Mouse (Mus musculus): Measurements from ENCODE around the gene Mettl23. TPM values are rescaled to one million over a fixed set of nuclear protein-coding genes. Genes with fewer than 3 reads are reported as not detected.
A peak's percentile ranks its signal among the peaks of the same experiment; 100 is the strongest.
"Not testable (repeated sequence)": the region's sequence is repeated elsewhere in the genome, so short reads cannot be mapped to it uniquely, and the experiment has no call there.

Gene Mettl23
- polyA plus RNA-seq, 1 experiment from 2014 or later: 60.4 TPM

DNA sequence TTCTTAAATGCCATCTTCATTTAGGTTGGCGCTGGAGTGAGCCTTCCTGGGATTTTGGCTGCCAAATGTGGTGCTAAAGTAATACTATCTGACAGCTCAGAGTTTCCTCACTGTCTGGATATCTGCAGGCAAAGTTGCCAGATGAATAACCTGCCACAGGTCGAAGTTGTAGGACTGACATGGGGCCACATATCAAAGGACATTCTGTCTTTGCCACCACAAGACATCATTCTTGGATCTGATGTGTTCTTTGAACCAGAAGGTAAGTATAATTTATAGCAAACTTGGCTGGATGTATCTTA, 5.8 kb downstream of the Mettl23 start:
- H3K27ac ChIP-seq (ENCODE audit: low read depth, low read length); H3K4me2 ChIP-seq; H3K9ac ChIP-seq (ENCODE audit: low read depth, low read length); H3K36me3 ChIP-seq (ENCODE audit: control insufficient read depth, insufficient read depth, low read length); H3K4me3 ChIP-seq (ENCODE audit: low read depth, low read length); H3K27me3 ChIP-seq (ENCODE audit: control insufficient read depth, insufficient read depth, low read length); ATAC-seq (replicated peaks; ENCODE audit: insufficient number of reproducible peaks, low FRiP score, low TSS enrichment); H3K9me3 ChIP-seq (replicated peaks; ENCODE audit: control insufficient read depth, low read length): not testable (repeated sequence)
- 67% methylated on average over 2 of the region's 2 CpGs for WGBS (ENCODE audit: insufficient replicate concordance)
- peaks cover 11% of the 10 kb centered on the region; the same call in 1 of the 2 replicates for H3K4me1 ChIP-seq (ENCODE audit: control insufficient read depth, insufficient read depth, low read length)

DNA sequence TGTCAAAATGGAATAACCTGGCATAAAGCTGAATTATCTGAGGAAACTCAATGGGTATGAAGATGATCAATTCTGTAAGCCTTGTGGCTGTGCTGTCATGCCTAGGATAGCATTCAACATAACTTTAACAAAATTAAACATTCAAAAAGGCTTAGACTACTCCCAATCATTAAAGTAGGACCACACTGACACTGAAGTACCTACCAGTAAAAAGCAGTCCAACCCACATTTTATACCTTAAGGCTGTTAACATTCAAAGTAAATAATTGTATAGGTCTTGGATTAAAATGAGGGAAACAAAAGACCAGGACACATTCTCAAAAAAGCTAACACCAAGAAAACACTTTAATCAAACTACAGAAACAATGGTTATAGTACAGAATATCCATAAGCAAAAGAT, 6.5 kb downstream of the Mettl23 start:
- Histone ChIP-seq H3K4me2 (no peak overlapping the region), H3K36me3 (ENCODE audit: control insufficient read depth, insufficient read depth, low read length) (peaks cover 5% of the 10 kb centered on the region)
- no peak for ATAC-seq (replicated peaks; ENCODE audit: insufficient number of reproducible peaks, low FRiP score, low TSS enrichment)

GRCm38 (mm10) chr11:116850085-116850484, 7.0 kb downstream of the Mettl23 start:
- peaks cover 5% of the 10 kb centered on the region for H3K36me3 ChIP-seq (ENCODE audit: control insufficient read depth, insufficient read depth, low read length)
- no peak overlapping the region for H3K27ac ChIP-seq (ENCODE audit: low read depth, low read length)
- H3K4me3 ChIP-seq (ENCODE audit: low read depth, low read length): peak overlapping the region; percentile 90; the same call in 1 of the 2 replicates
- H3K9ac ChIP-seq (ENCODE audit: low read depth, low read length): no peak overlapping the region
- H3K4me2 ChIP-seq: peak overlapping the region; percentile 78
- 59% methylated on average over 4 of the region's 4 CpGs for WGBS (ENCODE audit: insufficient replicate concordance)
- H3K9me3 ChIP-seq (replicated peaks; ENCODE audit: control insufficient read depth, low read length): no peaks in the 10 kb centered on the region
- no peak for ATAC-seq (replicated peaks; ENCODE audit: insufficient number of reproducible peaks, low FRiP score, low TSS enrichment)
- no peaks in the 10 kb centered on the region for H3K27me3 ChIP-seq (ENCODE audit: control insufficient read depth, insufficient read depth, low read length)
- H3K4me1 ChIP-seq (ENCODE audit: control insufficient read depth, insufficient read depth, low read length): peaks cover 15% of the 10 kb centered on the region

More for the DNA sequence above, 6.5 kb downstream of the Mettl23 start:
- Histone ChIP-seq H3K9me3 (replicated peaks; ENCODE audit: control insufficient read depth, low read length) (no peaks in the 10 kb centered on the region), H3K27ac (ENCODE audit: low read depth, low read length) (no peak overlapping the region), H3K27me3 (ENCODE audit: control insufficient read depth, insufficient read depth, low read length) (no peaks in the 10 kb centered on the region), H3K9ac (ENCODE audit: low read depth, low read length) (no peak overlapping the region), H3K4me1 (ENCODE audit: control insufficient read depth, insufficient read depth, low read length) (peaks cover 11% of the 10 kb centered on the region), H3K4me3 (ENCODE audit: low read depth, low read length) (no peak overlapping the region)

- Histone ChIP-seq H3K4me1 (ENCODE audit: control insufficient read depth, insufficient read depth, low read length) (peaks cover 15% of the 10 kb centered on the region), H3K36me3 (ENCODE audit: control insufficient read depth, insufficient read depth, low read length) (peaks cover 5% of the 10 kb centered on the region), H3K9ac (ENCODE audit: low read depth, low read length) (peak overlapping the region; percentile 98)
These were observed 7.9 kb downstream of the Mettl23 start for GRCm38 (mm10) chr11:116850833-116851477.

DNA sequence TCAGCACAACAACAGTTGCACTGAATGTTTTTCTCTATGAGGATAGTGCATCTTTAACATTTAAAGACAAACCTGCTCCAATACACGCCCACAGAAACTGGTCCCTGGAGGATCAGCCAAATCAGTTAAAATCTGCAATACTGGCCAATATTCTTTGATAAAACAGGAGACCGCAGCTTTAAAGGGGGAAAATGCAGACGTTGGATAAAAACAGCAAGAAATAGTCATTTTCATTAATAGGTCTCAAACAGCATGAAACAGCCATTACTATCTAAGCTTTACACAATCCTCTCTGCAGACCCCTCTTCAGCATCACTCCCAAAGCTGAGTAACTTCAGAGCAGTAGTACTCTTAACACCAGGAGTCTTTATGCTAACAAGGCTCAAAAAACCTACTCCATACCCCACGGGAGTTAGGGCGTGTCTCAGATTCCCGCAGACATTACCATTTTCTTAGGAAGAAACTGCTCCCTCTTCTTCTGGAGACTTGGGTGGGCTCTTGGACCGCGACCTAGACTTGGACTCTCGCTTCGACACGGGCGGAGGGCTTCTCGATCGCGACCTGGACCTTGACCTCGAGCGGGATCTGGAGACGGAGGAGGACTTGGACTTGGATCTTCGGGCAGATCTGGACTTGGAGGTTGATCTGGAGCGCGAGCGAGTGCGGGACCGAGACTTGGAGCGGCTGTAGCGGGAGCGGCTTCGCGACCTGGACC, 8.7 kb downstream of the Mettl23 start:
- peaks cover 16% of the 10 kb centered on the region for H3K4me1 ChIP-seq (ENCODE audit: control insufficient read depth, insufficient read depth, low read length)
- peak overlapping the region; percentile 90 for H3K4me3 ChIP-seq (ENCODE audit: low read depth, low read length)
- peak overlapping the region; percentile 100 for H3K27ac ChIP-seq (ENCODE audit: low read depth, low read length)
- under 1% methylated on average over 29 of the region's 29 CpGs for WGBS (ENCODE audit: insufficient replicate concordance)
- H3K27me3 ChIP-seq (ENCODE audit: control insufficient read depth, insufficient read depth, low read length): no peaks in the 10 kb centered on the region
- H3K9me3 ChIP-seq (replicated peaks; ENCODE audit: control insufficient read depth, low read length): no peaks in the 10 kb centered on the region
- ATAC-seq (replicated peaks; ENCODE audit: insufficient number of reproducible peaks, low FRiP score, low TSS enrichment): no peak
- H3K36me3 ChIP-seq (ENCODE audit: control insufficient read depth, insufficient read depth, low read length): peaks cover 5% of the 10 kb centered on the region
- peak overlapping the region; percentile 98 for H3K9ac ChIP-seq (ENCODE audit: low read depth, low read length)
- H3K4me2 ChIP-seq: peak overlapping the region; percentile 78

More at GRCm38 (mm10) chr11:116850833-116851477, 7.9 kb downstream of the Mettl23 start:
- WGBS (ENCODE audit: insufficient replicate concordance): 43% methylated on average over 6 of the region's 6 CpGs
- H3K9me3 ChIP-seq (replicated peaks; ENCODE audit: control insufficient read depth, low read length): no peaks in the 10 kb centered on the region
- peak overlapping the region; percentile 78 for H3K4me2 ChIP-seq
- peak overlapping the region; percentile 90 for H3K4me3 ChIP-seq (ENCODE audit: low read depth, low read length)
- no peak for ATAC-seq (replicated peaks; ENCODE audit: insufficient number of reproducible peaks, low FRiP score, low TSS enrichment)
- no peak overlapping the region for H3K27ac ChIP-seq (ENCODE audit: low read depth, low read length)
- H3K27me3 ChIP-seq (ENCODE audit: control insufficient read depth, insufficient read depth, low read length): no peaks in the 10 kb centered on the region

- peak within 1 kb of the TSS; percentile 78 for H3K4me2 ChIP-seq
- peak within 1 kb of the TSS; percentile 90 for H3K4me3 ChIP-seq (ENCODE audit: low read depth, low read length)
- peaks cover 19% of the 10 kb centered on the region for H3K4me1 ChIP-seq (ENCODE audit: control insufficient read depth, insufficient read depth, low read length)
- H3K27ac ChIP-seq (ENCODE audit: low read depth, low read length): peak within 1 kb of the TSS; percentile 100
- peaks cover 5% of the 10 kb centered on the region for H3K36me3 ChIP-seq (ENCODE audit: control insufficient read depth, insufficient read depth, low read length)
- H3K27me3 ChIP-seq (ENCODE audit: control insufficient read depth, insufficient read depth, low read length): no peaks in the 10 kb centered on the region
- peak; percentile 70 for ATAC-seq (replicated peaks; ENCODE audit: insufficient number of reproducible peaks, low FRiP score, low TSS enrichment)
- peak within 1 kb of the TSS; percentile 98 for H3K9ac ChIP-seq (ENCODE audit: low read depth, low read length)
- WGBS (ENCODE audit: insufficient replicate concordance): under 1% methylated on average over 67 of the region's 91 CpGs
- H3K9me3 ChIP-seq (replicated peaks; ENCODE audit: control insufficient read depth, low read length): no peaks in the 10 kb centered on the region
These were observed 9.3 kb downstream of the Mettl23 start, which contains the start of gene Mfsd11 for GRCm38 (mm10) chr11:116852291-116852890. Mfsd11 (plus strand) TSS chr11:116852440.

DNA sequence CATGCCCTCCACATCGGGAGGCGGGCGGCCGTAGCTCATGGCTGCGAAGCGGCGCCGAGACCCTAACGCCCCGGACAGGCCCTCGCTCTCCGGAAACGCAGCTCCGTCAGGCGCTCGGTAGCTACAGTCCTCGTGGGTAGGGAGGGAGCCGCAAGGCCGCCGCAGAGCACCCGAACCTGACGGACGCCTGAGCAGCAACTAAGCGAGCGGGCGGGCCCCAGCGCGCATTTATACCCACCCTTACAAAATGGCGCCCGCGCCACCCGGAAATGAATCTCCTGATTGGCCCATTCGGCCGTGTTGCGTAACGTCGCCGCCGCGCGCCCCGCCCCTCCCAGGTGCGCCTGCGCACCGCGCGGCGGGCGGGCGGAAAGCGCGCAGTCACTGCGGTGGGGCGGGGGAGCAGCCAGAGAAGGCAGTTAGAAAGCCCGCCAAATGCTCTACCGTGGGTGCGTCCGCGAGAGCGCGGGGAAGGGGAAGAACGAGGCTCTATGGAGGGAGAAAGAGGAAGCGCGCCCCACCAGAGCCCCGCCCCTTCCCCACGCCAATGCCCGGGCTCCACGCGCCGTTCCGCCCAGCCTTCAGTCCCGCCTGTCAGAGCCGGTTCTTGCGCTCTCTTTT, 9.9 kb downstream of the Mettl23 start, which contains the start of gene Srsf2:
Srsf2 (minus strand) TSS at position 204 of the 621 bp plus-strand sequence.
- Histone ChIP-seq H3K4me3 (ENCODE audit: low read depth, low read length) (peak within 1 kb of the TSS; percentile 90), H3K9ac (ENCODE audit: low read depth, low read length) (peak within 1 kb of the TSS; percentile 98), H3K4me1 (ENCODE audit: control insufficient read depth, insufficient read depth, low read length) (peaks cover 22% of the 10 kb centered on the region), H3K27ac (ENCODE audit: low read depth, low read length) (peak within 1 kb of the TSS; percentile 100), H3K9me3 (replicated peaks; ENCODE audit: control insufficient read depth, low read length) (no peaks in the 10 kb centered on the region), H3K36me3 (ENCODE audit: control insufficient read depth, insufficient read depth, low read length) (peaks cover 5% of the 10 kb centered on the region), H3K4me2 (peak within 1 kb of the TSS; percentile 78), H3K27me3 (ENCODE audit: control insufficient read depth, insufficient read depth, low read length) (no peaks in the 10 kb centered on the region)
- WGBS (ENCODE audit: insufficient replicate concordance): under 1% methylated on average over 74 of the region's 74 CpGs
- ATAC-seq (replicated peaks; ENCODE audit: insufficient number of reproducible peaks, low FRiP score, low TSS enrichment): peak; percentile 88

GRCm38 (mm10) chr11:116853512-116853928, 10.4 kb downstream of the Mettl23 start:
- under 1% methylated on average over 36 of the region's 36 CpGs for WGBS (ENCODE audit: insufficient replicate concordance)
- Histone ChIP-seq H3K27me3 (ENCODE audit: control insufficient read depth, insufficient read depth, low read length) (no peaks in the 10 kb centered on the region), H3K4me2 (peak overlapping the region; percentile 78), H3K9me3 (replicated peaks; ENCODE audit: control insufficient read depth, low read length) (no peaks in the 10 kb centered on the region), H3K27ac (ENCODE audit: low read depth, low read length) (peak overlapping the region; percentile 100), H3K4me3 (ENCODE audit: low read depth, low read length) (peak overlapping the region; percentile 90), H3K36me3 (ENCODE audit: control insufficient read depth, insufficient read depth, low read length) (peaks cover 5% of the 10 kb centered on the region), H3K4me1 (ENCODE audit: control insufficient read depth, insufficient read depth, low read length) (peaks cover 22% of the 10 kb centered on the region), H3K9ac (ENCODE audit: low read depth, low read length) (peak overlapping the region; percentile 98)
- peak; percentile 90 for ATAC-seq (replicated peaks; ENCODE audit: insufficient number of reproducible peaks, low FRiP score, low TSS enrichment)

Measured in heart, embryonic 11.5 days (tissue).